ENCODE assay signal across 18 mouse cellular contexts in genomic region chr3:130955958-130956357, GRCm38 (mm10).
DNase-seq lines count a peak whose midpoint lies in the region; ATAC-seq and TF ChIP-seq lines count a peak whose summit lies in the region.
"Had no signal": no experiment of that assay in that cellular context is flagged by ENCODE, and none has a peak within 500 bp of the region (broad histone marks: within the 10 kb centered on the region; RNA-seq: fewer than 3 reads in every experiment).

No protein-coding gene starts in this region.

- 70% methylated on average over 4 of the region's 4 CpGs for WGBS in lung, embryonic 14.5 days

- H3K9me3 ChIP-seq in lung, embryonic 14.5 days (ENCODE audit: low read depth, low read length) = peaks cover 10% of the 10 kb centered on the region; the same call in 1 of the 2 replicates
- no peaks in the 10 kb centered on the region for H3K9me3 ChIP-seq in ES-E14 (ENCODE audit: control insufficient read depth, insufficient read depth, low read depth, low read length)

- ATAC-seq in lung, embryonic 14.5 days (ENCODE audit: insufficient read depth) = no peak
- ATAC-seq in megakaryocyte, adult 5-6 weeks (ENCODE audit: poor library complexity, severe bottlenecking) = no peak
- ATAC-seq: midbrain, embryonic 16.5 days had no signal

- H3K36me3 ChIP-seq in lung, embryonic 14.5 days (ENCODE audit: insufficient read depth) = no peaks in the 10 kb centered on the region
- H3K36me3 ChIP-seq in ES-E14 (ENCODE audit: control insufficient read depth, insufficient read depth, low read length, poor library complexity, severe bottlenecking) = no peaks in the 10 kb centered on the region
- H3K36me3 ChIP-seq: heart, embryonic 12.5 days had no signal

- no peak overlapping the region for H3K27ac ChIP-seq in lung, embryonic 14.5 days (ENCODE audit: low read depth)
- no peak overlapping the region for H3K27ac ChIP-seq in ES-E14 (ENCODE audit: insufficient read depth, low read depth, low read length, poor library complexity, severe bottlenecking)
- H3K27ac ChIP-seq: hindbrain, embryonic 14.5 days had no signal

- intact Hi-C loops in heart, postnatal 14 days (cut with DNase I) = no loop called here

- no peaks in the 10 kb centered on the region for H3K4me1 ChIP-seq in lung, embryonic 14.5 days (ENCODE audit: insufficient read depth)
- no peaks in the 10 kb centered on the region for H3K4me1 ChIP-seq in ES-E14 (ENCODE audit: control insufficient read depth in 2 of 2, insufficient read depth in 2 of 2, low read length in 2 of 2, poor library complexity in 1 of 2)

- no peak for TF ChIP-seq POLR2A in brain, embryonic 14.5 days (IDR thresholded peaks at IDR 0.05; ENCODE audit: borderline replicate concordance, extremely low read depth, insufficient read depth, insufficient read length, poor library complexity, severe bottlenecking)

- in situ Hi-C loops in ES-E14 (cut with MboI; ENCODE audit: low sequenced_read_pairs in 2 of 2, unreplicated experiment in 2 of 2) = no loop called here

- no peaks in the 10 kb centered on the region for H3K27me3 ChIP-seq in lung, embryonic 14.5 days (ENCODE audit: insufficient read depth, low read length)
- H3K27me3 ChIP-seq: heart, embryonic 12.5 days had no signal

- H3K4me2 ChIP-seq in lung, embryonic 14.5 days = no peak overlapping the region
- H3K4me2 ChIP-seq: heart, embryonic 12.5 days; hindbrain, embryonic 14.5 days; liver, embryonic 11.5 days had no signal

- H3K4me3 ChIP-seq in lung, embryonic 14.5 days (ENCODE audit: low read depth, low read length) = no peak overlapping the region
- no peak overlapping the region for H3K4me3 ChIP-seq in ES-E14 (ENCODE audit: insufficient read depth in 1 of 2, low read depth in 1 of 2, low read length in 2 of 2, poor library complexity in 1 of 2, severe bottlenecking in 1 of 2)
- H3K4me3 ChIP-seq: erythroblast, embryonic 14.5 days; heart, embryonic 12.5 days had no signal

- TF ChIP-seq CTCF in lung, embryonic 14.5 days (IDR thresholded peaks at IDR 0.05; ENCODE audit: low read depth) = 0 out of 2 replicates have a peak, but pooled peaks have one; percentile 1
- no peak for TF ChIP-seq CTCF in brain, embryonic 14.5 days (IDR thresholded peaks at IDR 0.05; ENCODE audit: borderline replicate concordance, extremely low read depth, insufficient read depth, insufficient read length)

- H3K9ac ChIP-seq in lung, embryonic 14.5 days = no peak overlapping the region
- no peak overlapping the region for H3K9ac ChIP-seq in ES-E14 (ENCODE audit: insufficient read depth, low read depth, low read length, poor library complexity, severe bottlenecking)
- H3K9ac ChIP-seq: heart, embryonic 12.5 days; hindbrain, embryonic 14.5 days had no signal

- DNase-seq in heart, adult 11 months = peak; percentile 92
- no peak for DNase-seq in heart, postnatal 14 days
- DNase-seq in lung, embryonic 14.5 days = peak; percentile 45
- no peak for DNase-seq in lung, postnatal 36 days
- DNase-seq in ES-E14 (ENCODE audit: low read depth, low spot score) = no peak
- DNase-seq in brain, embryonic 14.5 days (ENCODE audit: low read depth) = peak; percentile 51
- DNase-seq: adrenal gland, postnatal 10 days; cerebellum, postnatal 10 days; kidney, adult 11 months; kidney, postnatal 14 days; right cerebral cortex, postnatal 14 days; thymus, adult 18-20 months had no signal

TF ChIP-seq in ES-E14, 5 proteins besides CTCF, POLR2A, EP300 and RAD21:
- TF ChIP-seq ZC3H11A (IDR thresholded peaks at IDR 0.05; ENCODE audit: borderline replicate concordance, low read depth, low read length) = no peak
- TF ChIP-seq ZNF384 (IDR thresholded peaks at IDR 0.05; ENCODE audit: low read depth, low read length) = 0 out of 2 replicates have a peak, but pooled peaks have one; percentile 48
- no peak for TF ChIP-seq MAFK (IDR thresholded peaks at IDR 0.05; ENCODE audit: insufficient read depth, low read depth, low read length)

Comparison
In these comparisons a context has a peak if more than half of its experiments do, and no peak if none do; other contexts are left out.
1. DNase-seq: peak in heart, adult 11 months (single experiment), lung, embryonic 14.5 days (single experiment) and brain, embryonic 14.5 days (single experiment); none in heart, postnatal 14 days (0 of 2), lung, postnatal 36 days (single experiment) and ES-E14 (single experiment).